Mouse (Mus musculus) heart, adult 9 months (tissue): ENCODE measurements around the gene Rbm4.
"Not testable (repeated sequence)": the region's sequence is repeated elsewhere in the genome, so short reads cannot be mapped to it uniquely, and the experiment has no call there.

ENCODE experiments used
- DNase-seq, 2 experiments: peaks; one replicate each; pipeline ENCODE4 v3.0.0; 2022; ENCODE audit warnings: low spot score in 2 of 2

Gene Rbm4

DNA sequence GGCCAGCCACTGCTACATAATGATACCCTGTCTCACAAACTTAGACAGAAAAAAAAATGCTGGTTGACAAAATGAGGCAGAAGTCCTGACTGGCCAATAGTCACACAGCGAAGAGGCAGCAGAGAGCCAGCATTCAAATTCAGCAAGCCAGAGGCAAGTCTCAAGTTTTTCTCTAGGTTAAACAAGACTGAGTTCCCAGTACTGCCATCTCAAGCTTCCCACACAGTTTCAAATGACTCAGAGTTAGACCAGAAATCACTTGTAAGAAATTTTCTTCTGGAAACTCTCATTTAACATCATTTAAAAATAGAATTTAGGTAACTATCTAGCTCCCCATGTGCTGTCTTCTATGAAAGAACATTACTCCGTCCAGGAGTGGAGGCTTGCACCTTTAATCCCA lies 4.1 kb upstream of the Rbm4 start:
- DNase-seq: no peak

DNA sequence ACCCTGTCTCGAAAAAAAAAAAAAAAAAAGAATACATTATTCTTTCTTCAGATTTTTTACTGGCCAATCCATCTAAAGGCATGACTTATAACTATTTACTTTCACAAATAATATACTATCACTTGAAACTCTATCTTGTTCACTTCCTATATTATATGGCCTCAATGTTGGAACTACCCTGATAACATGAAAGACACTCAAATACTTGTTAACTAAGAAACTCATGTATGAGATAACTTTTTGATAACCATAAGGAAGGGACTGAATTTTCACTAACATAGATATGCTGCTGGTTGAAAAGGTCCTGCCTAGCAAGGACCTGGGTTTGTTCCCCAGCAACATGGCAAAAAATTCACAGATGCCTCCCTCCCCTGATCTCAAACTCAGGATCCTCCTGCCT lies 2.2 kb upstream of the Rbm4 start:
- DNase-seq: no peak

DNA sequence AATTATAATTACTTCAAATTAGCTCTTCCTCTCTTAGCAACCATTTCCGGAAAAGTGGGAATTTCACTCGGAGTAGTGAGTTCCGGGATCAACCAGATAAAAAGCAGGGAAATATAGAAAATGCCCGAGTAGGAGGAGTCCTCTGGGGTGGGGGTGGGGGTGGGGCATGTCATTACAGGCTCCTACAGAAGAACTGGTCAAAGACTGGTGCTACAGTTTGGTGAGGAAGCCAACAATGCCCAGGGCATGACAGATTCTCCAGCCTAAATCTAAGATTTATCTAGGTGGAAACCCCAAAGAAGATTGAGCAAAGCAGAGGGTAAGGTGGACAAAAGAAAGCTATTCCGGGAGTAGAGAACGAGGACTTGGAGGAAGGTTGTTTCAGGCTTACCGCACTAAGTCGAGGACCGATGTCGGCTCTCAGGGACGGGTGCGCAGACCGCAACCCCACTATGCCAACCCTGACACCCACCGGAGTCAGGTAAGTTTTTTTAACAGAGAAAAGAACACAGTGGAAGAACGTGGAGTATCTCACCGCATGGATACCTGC lies 345 bp downstream of the Rbm4 start:
- DNase-seq: no peak

DNA sequence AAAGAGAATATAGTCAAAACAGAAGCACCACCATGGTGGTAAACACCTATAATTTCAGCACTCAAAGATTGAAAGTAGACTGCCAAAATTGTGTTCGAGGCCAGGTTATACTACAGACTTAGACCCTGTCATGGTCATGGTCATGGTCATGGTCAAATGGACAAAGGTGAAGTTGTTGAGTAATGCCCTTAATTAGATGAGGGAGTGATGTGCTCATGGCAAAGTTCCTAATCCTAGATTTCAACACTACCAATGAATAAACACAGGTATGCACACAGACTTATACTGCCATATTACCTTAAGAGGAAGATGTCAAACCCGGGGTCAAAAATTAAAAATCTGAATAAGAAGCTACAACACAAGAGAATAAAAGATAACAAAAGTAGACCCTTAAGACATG lies 7.4 kb downstream of the Rbm4 start:
- DNase-seq: no peak

DNA sequence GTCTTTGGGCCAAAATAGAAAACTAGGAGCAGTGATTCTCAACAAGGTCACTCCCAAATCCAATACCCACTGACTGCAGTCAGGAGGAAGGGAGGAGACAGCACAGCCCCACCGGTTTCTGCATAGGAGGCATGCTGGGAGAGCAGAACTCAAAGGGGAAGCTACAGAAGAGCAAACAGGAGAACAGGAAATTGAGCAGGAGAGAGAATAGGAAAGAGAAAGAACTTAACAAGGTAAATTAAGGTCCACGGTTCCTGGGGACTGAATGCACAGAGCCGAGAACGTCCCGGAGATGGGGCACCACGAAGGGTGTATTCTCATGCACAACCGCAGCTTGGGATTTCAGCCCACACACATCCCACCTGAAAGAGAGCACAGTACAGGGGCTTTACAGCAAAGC lies 8.5 kb downstream of the Rbm4 start:
- no peak for DNase-seq

DNA sequence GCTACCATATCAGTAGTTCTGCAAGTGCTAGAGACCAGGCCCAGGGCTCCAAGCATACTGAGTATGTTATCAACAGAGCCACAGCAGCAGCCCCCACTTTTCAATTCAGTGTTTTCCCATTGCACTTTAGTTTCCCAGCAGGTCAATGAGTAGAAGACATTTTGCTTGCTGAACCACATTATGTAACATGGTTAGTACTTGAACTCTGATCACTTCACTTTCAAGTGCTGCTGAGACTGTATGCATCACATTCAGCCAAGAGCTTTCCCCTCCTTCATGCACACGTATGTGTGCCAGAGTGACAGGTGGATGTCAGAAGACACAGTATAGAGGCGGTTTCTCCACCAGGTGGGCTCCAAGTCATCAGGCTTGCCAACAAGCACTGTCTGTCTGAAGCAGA lies 10.8 kb downstream of the Rbm4 start:
- no peak for DNase-seq

DNA sequence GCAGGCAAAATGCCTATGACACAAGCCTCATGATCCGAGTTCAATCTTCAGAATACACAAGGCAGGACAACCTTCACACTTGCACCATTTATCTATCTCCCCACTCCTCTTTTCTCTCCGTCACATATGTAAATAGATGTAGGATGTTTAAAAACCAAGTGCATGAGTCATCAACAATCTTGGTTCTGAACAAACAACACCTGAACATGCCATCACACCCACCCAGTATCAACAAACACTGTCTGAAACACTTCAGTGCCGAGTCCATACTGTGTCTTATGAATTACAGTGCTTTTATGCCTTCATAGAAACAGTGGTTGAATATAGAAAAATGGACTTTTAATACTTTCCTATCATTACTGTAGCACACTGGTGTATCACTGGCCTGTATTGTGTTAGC lies 20.9 kb downstream of the Rbm4 start:
- no peak for DNase-seq

DNA sequence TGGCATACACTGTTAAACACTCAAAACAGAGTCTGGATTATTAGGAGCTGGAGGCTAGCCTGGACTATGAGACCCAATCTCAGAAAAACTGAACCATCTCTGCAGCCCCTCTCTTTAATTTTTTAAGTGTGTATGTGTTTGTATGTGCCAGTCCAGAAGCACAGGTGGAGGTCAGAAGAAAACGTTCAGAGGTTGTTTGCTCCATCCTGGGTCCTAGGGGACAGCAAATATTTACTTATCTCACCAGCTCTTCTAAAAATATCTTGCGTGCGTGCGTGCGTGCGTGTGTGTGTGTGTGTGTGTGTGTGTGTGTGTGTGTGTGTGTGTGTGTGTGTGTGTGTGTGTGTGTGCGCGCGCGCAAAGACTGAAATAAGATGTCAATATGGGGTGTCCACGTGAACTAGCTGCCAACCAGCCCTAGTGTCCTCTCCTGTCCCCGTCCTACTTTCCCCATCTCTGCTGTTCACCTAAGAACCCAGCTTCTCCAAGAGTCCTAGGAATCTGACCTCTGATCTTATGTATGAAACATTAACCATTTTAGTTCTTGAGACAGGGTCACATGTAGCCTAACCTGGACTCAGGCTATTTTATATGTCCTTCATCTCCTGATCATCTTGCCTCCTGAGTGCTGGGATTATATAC lies 26.1 kb downstream of the Rbm4 start:
- DNase-seq: no peak

DNA sequence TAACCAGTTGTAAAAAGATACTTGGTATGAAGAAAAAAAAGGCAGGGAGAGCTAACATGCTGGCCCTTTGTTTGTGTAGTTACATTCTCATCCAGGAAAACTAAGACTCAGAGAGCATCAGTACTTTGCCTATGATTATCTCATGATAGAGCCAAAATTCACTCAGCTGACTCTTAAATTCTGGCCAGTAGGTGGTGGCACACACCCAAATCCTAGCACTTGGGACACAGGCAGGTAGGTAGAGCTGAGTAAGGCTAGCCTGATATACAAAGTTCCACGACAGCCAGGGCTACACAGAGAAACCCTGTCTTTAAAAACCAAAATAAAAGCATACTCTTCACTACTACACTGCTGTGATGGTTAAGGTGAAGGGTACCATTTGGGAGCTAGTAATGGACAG lies 30.8 kb downstream of the Rbm4 start:
- DNase-seq: no peak

DNA sequence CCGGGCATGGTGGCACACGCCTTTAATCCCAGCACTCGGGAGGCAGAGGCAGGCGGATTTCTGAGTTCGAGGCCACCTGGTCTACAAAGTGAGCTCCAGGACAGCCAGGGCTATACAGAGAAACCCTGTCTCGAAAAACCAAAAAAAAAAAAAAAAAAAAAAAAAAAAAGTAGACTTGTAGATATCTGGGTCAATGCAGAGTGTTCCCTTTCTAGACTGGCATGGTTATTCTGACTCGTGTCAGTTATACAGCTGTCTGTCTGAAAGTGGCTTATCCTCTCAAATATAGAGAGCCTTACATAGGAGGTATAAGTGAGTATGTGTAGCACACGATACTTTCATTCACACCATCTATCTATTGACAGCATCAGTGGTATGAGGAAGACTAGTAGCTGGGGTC lies 33.2 kb downstream of the Rbm4 start:
- DNase-seq: not testable (repeated sequence)

DNA sequence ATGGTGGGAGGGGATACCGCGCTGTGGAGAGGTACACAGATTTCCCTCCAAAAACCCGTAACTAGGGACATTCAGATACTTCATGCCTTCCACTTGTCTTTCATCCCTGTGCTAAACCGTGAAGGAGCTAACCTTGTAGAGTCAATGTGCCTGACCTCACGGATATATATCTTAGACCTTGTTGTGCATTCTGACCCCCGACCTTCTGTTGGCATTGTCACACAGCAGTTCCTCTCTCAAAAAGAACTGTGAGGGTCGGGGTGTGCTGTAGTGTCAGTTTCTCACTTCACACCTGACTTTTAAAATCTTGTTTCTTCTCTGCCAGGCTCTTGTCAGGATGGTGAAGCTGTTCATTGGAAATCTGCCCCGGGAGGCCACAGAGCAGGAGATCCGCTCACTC lies 36.8 kb downstream of the Rbm4 start:
- no peak for DNase-seq

DNA sequence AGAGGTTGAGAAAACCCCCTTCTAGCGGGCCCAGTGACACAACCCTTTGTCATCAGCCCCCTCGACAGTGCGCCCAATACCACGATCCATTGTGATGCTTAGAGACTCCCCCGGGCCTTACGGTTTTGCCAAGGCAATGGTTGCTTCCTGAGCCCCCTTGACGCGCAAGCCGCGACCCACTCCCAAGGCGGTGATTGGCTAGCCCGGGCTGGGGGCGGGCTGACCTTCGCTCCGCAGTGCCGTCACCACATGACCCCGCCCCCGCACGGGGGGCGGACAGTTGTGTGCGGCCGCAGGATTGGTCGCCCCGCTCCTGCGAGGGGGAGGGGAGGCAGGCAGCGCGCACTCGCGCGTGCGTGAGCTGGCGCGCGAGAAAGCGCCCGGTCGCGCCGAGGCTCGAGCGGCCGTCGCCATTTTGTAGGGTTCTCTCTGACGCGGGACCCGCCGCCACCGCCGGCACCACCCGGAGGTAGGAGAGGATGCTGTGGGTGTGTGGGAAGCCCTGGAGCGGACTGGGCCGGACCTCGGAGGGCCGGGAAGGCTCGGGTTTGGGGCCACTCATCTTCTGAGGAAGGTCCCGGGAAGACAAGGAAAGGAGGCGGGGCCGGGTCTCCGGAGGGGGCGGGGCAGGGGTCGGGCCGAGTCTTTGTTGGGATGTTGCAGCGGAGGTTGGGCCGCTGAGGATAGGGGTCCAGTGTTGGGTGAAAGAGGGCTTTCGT lies 37.3 kb downstream of the Rbm4 start, which contains the start of gene Rbm4b:
Gene Rbm4b, plus strand, starts transcription at position 305 of the 719 bp plus-strand sequence.
- DNase-seq: peak; percentile 95 to 96

DNA sequence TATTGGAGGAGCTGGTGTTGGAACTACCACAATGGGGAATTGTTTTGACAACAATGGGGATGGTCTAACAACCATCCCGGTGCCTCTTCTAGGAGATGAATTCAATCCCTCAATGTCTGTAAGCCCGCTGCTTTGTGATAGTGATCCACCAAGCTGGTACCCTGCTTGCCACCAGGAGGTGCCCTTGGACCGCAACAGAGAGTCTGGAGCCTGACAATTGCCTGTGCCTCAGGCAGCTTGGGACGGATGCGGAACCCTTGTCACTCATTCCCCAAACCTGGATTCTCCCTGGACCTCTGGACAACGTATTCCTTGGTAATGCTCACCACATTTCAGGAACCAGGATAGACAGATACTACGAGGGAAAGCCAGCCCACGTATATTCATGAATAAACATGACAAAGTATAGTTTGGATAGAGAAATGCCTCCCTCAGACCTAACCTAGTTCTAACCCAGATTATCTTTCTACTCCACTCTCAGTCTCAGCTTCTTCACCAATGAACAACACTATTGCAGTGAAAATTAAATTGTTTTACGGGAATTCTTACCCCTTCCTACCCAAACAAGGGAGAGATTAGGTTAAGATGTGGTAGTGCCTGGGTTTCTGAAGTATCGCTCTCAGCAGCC lies 38.0 kb downstream of the Rbm4 start:
- DNase-seq: peak; percentile 82 to 90

DNA sequence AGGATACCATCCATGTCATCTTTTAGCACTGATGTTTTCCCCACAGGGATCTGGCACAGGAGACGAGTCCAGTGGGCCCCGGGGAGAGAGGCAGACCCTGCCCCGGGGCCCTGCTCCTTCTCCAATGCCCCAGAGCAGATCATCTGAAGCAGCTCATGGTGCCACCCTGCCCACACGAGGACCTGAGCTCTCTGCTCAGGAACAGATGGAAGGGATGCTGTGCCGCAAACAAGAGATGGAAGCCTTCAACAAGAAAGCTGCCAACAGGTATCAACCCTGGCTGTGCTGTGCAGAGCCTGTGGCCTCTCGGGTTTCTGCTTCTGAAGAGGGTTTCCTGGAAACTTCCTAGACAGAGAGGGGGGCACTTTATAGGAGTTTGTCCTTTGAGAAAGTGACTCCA lies 43.7 kb downstream of the Rbm4 start:
- DNase-seq: no peak

DNA sequence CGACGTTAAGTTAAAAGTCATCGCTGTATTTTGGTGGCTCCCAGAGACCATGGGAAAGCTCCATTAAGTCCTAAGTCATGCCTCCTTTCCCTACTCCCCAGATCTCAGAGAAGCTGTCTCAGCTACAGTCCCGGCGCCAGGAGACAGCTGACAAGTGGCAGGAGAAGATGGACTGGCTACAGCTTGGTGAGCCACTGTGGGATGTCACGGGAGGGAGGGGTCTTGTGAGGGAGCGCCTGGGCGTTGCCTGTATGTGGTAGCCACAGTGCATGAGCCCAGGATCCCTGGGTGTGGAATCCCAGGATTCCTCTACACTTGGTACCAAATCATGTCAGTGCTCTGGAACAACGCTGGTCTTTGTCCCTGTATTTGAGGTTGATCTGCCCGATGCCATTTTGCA lies 45.2 kb downstream of the Rbm4 start:
- DNase-seq: no peak

DNA sequence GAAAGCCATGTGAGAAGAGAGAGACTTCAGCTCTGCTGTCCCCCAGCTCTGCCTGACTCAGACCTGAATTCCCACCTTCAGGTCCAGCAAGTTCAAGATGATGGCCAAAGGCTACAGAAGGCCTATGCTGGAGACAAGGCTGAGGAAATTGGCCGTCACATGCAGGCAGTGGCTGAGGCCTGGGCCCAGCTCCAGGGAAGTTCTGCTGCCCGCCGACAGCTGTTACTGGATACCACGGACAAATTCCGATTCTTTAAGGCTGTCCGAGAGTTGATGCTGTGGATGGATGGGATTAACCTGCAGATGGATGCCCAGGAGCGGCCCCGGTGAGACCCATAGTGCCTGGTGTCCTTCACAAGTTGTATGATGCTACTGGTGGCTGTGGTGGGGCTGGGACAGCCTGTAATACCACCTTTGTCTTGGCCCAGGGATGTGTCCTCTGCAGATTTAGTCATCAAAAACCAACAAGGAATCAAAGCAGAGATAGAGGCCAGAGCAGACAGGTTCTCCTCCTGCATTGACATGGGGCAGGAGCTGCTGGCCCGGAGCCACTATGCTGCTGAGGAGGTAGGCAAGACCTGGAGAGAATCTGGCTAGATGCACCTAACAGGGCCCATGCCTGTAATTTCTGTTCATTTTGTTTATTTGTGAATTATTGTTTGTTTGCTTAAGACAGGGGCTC lies 45.9 kb downstream of the Rbm4 start:
- no peak for DNase-seq

DNA sequence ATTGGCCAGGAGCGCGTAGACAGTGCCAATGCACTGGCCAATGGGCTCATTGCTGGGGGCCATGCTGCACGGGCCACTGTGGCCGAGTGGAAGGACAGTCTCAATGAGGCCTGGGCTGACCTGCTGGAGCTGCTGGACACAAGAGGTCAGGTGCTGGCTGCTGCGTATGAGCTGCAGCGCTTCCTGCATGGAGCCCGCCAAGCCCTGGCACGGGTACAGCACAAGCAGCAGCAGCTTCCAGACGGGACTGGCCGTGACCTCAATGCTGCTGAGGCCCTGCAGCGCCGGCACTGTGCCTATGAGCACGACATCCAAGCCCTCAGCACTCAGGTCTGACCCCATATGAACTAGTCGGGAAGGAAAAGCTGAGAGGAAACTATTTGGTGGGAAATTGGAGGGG lies 47.1 kb downstream of the Rbm4 start:
- DNase-seq: peak; percentile 31 to 34

DNA sequence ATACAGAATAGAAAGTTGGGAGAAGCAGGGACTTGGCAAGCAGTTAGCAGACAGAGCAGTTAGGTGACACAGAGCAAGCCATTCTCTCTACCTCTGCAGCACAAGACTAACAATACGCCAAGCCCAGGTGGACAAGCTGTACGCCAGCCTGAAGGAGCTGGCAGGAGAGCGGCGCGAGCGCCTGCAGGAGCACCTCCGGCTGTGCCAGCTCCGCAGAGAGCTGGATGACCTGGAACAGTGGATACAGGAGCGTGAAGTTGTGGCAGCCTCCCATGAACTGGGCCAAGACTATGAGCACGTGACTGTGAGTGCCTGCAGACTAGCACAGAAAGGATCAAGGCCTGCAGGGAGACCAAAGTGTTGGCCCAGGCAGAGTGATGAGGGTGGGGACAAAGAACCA lies 48.0 kb downstream of the Rbm4 start:
- no peak for DNase-seq

DNA sequence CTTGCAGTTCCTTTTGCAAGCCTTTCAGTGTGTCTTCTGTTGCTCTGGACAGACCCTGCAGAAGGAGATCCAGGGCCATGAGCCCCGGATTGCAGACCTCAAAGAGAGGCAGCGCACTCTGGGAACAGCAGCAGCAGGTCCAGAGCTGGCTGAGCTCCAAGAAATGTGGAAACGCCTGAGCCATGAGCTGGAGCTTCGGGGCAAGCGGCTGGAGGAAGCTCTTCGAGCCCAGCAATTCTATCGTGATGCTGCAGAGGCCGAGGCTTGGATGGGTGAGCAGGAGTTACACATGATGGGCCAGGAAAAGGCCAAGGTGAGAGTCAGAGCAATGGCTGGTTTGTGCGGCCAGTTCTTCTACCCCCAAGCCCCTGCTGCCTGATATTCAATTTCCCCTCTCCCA lies 48.6 kb downstream of the Rbm4 start:
- peak in 1 of 2 experiments; percentile 19 for DNase-seq

DNA sequence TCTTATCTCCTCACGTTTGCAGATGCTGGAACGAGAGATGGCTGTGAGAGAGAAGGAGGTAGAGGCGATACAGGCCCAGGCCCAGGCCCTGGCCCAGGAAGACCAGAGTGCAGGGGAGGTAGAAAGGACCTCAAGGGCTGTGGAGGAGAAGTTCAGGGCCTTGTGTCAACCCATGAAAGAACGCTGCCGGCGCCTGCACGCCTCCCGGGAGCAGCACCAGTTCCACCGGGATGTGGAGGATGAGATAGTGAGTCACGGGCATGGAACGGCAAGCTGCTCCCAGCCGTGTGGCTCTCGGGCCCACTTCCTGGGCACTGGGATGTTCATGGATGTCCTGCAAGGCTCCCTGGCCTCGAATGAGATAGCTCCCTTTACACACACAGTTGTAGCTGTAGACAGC lies 49.7 kb downstream of the Rbm4 start:
- no peak for DNase-seq

DNA sequence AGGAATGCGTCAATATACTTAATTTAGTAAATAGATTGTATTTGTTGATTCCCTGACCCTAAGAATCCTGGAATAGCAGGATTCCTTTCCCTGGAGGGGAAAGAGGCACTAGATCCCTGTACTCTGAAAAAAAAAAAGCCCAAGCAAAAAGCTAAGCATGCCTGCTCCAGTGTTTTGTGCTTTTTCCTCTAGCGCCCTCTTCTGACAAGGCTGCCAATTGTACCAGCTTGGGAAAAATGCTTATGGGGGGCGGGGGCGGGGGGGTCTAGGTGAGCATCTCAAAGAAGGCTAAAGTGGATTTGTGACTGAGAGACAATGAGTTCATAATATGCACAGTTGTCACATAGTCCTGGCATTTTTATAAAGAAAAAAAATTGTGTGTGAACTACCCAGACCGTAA lies 50.2 kb downstream of the Rbm4 start:
- DNase-seq: no peak

DNA sequence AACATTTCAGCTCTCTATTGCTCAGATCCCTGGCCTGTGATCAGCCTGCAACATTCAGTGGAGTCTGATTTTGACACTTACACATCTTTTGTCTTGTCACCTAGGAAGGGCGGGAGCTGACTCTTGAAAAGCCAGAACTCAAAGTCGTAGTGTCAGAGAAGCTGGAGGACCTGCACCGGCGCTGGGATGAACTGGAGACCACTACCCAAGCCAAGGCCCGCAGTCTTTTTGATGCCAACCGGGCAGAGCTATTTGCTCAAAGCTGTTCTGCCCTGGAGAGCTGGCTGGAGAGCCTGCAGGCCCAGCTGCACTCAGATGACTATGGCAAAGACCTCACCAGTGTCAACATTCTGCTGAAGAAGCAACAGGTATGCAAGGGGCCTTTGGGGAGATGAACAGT lies 51.5 kb downstream of the Rbm4 start:
- DNase-seq: no peak
